In genomic region chr12:104029986-104030385, GRCm38 (mm10) we compare ENCODE assay signal across 10 mouse cellular contexts. TPM values are rescaled to one million over a fixed set of nuclear protein-coding genes. Genes with fewer than 3 reads are reported as not detected.
A peak's percentile ranks its signal among the peaks of the same experiment; 100 is the strongest.
DNase-seq lines count a peak whose midpoint lies in the region; ATAC-seq and TF ChIP-seq lines count a peak whose summit lies in the region.
"Had no signal": no experiment of that assay in that cellular context is flagged by ENCODE, and none has a peak within 500 bp of the region (broad histone marks: within the 10 kb centered on the region; RNA-seq: fewer than 3 reads in every experiment).

No protein-coding gene starts in this region.

- peak; percentile 83 for TF ChIP-seq CTCF in heart, adult 2 months (IDR thresholded peaks at IDR 0.05)

- H3K9ac ChIP-seq in heart, adult 2 months (ENCODE audit: low read depth, low read length): no peak overlapping the region

- no peak overlapping the region for H3K27ac ChIP-seq in heart, adult 2 months

- TF ChIP-seq POLR2A in heart, adult 2 months (IDR thresholded peaks at IDR 0.05; ENCODE audit: insufficient read depth, low read depth, low read length): no peak

- H3K4me1 ChIP-seq in heart, adult 2 months (ENCODE audit: control insufficient read depth, insufficient read depth, low read length): no peaks in the 10 kb centered on the region

- intact Hi-C loops in heart, adult 2 months (cut with DNase I): loop anchor here (1.0 to 5.0 kb wide), 2 partner anchors 35 to 37 kb away; no protein-coding TSS in a partner anchor
- intact Hi-C loops in heart, postnatal 25 days (cut with DNase I): loop anchor here (1.0 to 5.0 kb wide), 2 partner anchors 35 to 37 kb away; no protein-coding TSS in a partner anchor

- H3K79me2 ChIP-seq in heart, adult 2 months (replicated peaks; ENCODE audit: control insufficient read depth, insufficient read depth, low read length): no peaks in the 10 kb centered on the region

- TF ChIP-seq EP300 in heart, adult 2 months (IDR thresholded peaks at IDR 0.05; ENCODE audit: insufficient read depth, low read depth, low read length): no peak

- no peaks in the 10 kb centered on the region for H3K36me3 ChIP-seq in heart, adult 2 months (ENCODE audit: control insufficient read depth, insufficient read depth, low read length)

- DNase-seq in heart, adult 2 months: peak; percentile 23 to 42
- no peak for DNase-seq in heart, postnatal 25 days (ENCODE audit: low spot score)
- DNase-seq in CD4-positive, CD25-positive, alpha-beta regulatory T cell, adult 2 months (ENCODE audit: low read depth, low spot score): peak; percentile 28
- DNase-seq in adrenal gland, postnatal 14 days: peak; percentile 51
- no peak for DNase-seq in gastrocnemius, postnatal 4 days (ENCODE audit: low spot score in 2 of 2)

- peak; percentile 69 to 78 for ATAC-seq in hematopoietic stem cell, adult 5-6 weeks (replicated peaks in 1 of 2; ENCODE audit: insufficient read depth in 1 of 2, low FRiP score in 2 of 2, low TSS enrichment in 1 of 2, low read depth in 1 of 2, poor library complexity in 2 of 2, severe bottlenecking in 2 of 2)
- peak; percentile 47; the same call in 1 of the 2 replicates for ATAC-seq in megakaryocyte-erythroid progenitor cell, adult 5-6 weeks (replicated peaks; ENCODE audit: low FRiP score, low TSS enrichment, poor library complexity, severe bottlenecking)
- no peak for ATAC-seq in activated CD4-positive, CD25-positive, alpha-beta regulatory T cell, adult 4 months

- WGBS in heart, adult 2 months: 44% methylated on average over 8 of the region's 8 CpGs

- H3K4me3 ChIP-seq in heart, adult 2 months: no peak overlapping the region

- H3K27me3 ChIP-seq in heart, adult 2 months (ENCODE audit: control insufficient read depth, insufficient read depth, low read length): no peaks in the 10 kb centered on the region

RNA-seq across cellular contexts. Expression of gene Serpina12, which starts 14.3 kb away (rescaled TPM):
- not detected for total RNA-seq in heart, adult 2 months (2021)
- polyA plus RNA-seq in heart, adult 2 months (2012; rRNA removed): not detected in 2 replicates
- total RNA-seq in heart, postnatal 25 days (2021): not detected
- 0.11 and 0.48 TPM in 2 replicates for total RNA-seq in adrenal gland, postnatal 14 days (2021)
- not detected in 2 replicates for total RNA-seq in hematopoietic stem cell, adult 5-6 weeks (2017)
- total RNA-seq in megakaryocyte-erythroid progenitor cell, adult 5-6 weeks (2014; fragmentation: Nextera tagmentation): not detected in 2 replicates
- 0.28 TPM in 1 of 2 replicates, not detected in the other for total RNA-seq in megakaryocyte-erythroid progenitor cell, adult 5-6 weeks (2017)
- not detected for total RNA-seq in gastrocnemius, postnatal 4 days (2021)
- polyA plus RNA-seq in activated CD4-positive, CD25-positive, alpha-beta regulatory T cell, adult 4 months (2017; shearing (Covaris generic)): not detected
- total RNA-seq: layer of hippocampus, postnatal 10 days had no signal
- polyA plus RNA-seq: neural tube, embryonic 14.5 days had no signal

RNA-seq across cellular contexts. Expression of gene Serpina9, which starts 16.4 kb away (rescaled TPM):
- not detected for total RNA-seq in heart, adult 2 months (2021)
- 0.62 TPM in 1 of 2 replicates, not detected in the other for polyA plus RNA-seq in heart, adult 2 months (2012; rRNA removed)
- under 1 TPM; 0.08 to 0.13 TPM for total RNA-seq in heart, postnatal 25 days (2021)
- total RNA-seq in adrenal gland, postnatal 14 days (2021): 0.22 TPM in 1 of 2 replicates, not detected in the other
- not detected in 2 replicates for total RNA-seq in hematopoietic stem cell, adult 5-6 weeks (2017)
- not detected in 2 replicates for total RNA-seq in megakaryocyte-erythroid progenitor cell, adult 5-6 weeks (2014; fragmentation: Nextera tagmentation)
- total RNA-seq in megakaryocyte-erythroid progenitor cell, adult 5-6 weeks (2017): not detected in 2 replicates
- not detected for total RNA-seq in gastrocnemius, postnatal 4 days (2021)
- 1 to 10 TPM; 1.1 to 1.3 TPM for polyA plus RNA-seq in activated CD4-positive, CD25-positive, alpha-beta regulatory T cell, adult 4 months (2017; shearing (Covaris generic))
- polyA plus RNA-seq: neural tube, embryonic 14.5 days had no signal

RNA-seq across cellular contexts. Expression of gene Serpina11, which starts 40.2 kb away (rescaled TPM):
- total RNA-seq in heart, adult 2 months (2021): not detected
- polyA plus RNA-seq in heart, adult 2 months (2012; rRNA removed): not detected in 2 replicates
- not detected for total RNA-seq in heart, postnatal 25 days (2021)
- total RNA-seq in adrenal gland, postnatal 14 days (2021): 0.98 and 14.5 TPM in 2 replicates
- 1.1 TPM in 1 of 2 replicates, not detected in the other for total RNA-seq in hematopoietic stem cell, adult 5-6 weeks (2017)
- total RNA-seq in megakaryocyte-erythroid progenitor cell, adult 5-6 weeks (2014; fragmentation: Nextera tagmentation): not detected in 2 replicates
- total RNA-seq in megakaryocyte-erythroid progenitor cell, adult 5-6 weeks (2017): not detected in 2 replicates
- under 1 TPM in 1 of 2 experiments, not detected in 1; 0.70 TPM for total RNA-seq in gastrocnemius, postnatal 4 days (2021)
- not detected for polyA plus RNA-seq in activated CD4-positive, CD25-positive, alpha-beta regulatory T cell, adult 4 months (2017; shearing (Covaris generic))
- total RNA-seq: layer of hippocampus, postnatal 10 days had no signal
- polyA plus RNA-seq: neural tube, embryonic 14.5 days had no signal

Comparison
In these comparisons a context has a peak if more than half of its experiments do, and no peak if none do; other contexts are left out.
1. DNase-seq: peak in heart, adult 2 months (2 of 2), CD4-positive, CD25-positive, alpha-beta regulatory T cell, adult 2 months (single experiment) and adrenal gland, postnatal 14 days (single experiment); none in heart, postnatal 25 days (single experiment) and gastrocnemius, postnatal 4 days (0 of 2).